Mouse (Mus musculus) duodenum, adult 2 months (tissue): ENCODE results near the gene Magea10. TPM values are rescaled to one million over a fixed set of nuclear protein-coding genes. Genes with fewer than 3 reads are reported as not detected.

Experiments
- polyA plus RNA-seq: library from polyadenylated mRNA; depleted of rRNA; stranded (reverse); fragments of >200 nt; gene quantifications from 2 replicates; pipeline ENCODE4 v1.2.3, GENCODE M21; 2012; ENCODE audit warnings: low replicate concordance; rRNA removed

Magea10 gene
- not detected in 2 replicates for polyA plus RNA-seq

DNA sequence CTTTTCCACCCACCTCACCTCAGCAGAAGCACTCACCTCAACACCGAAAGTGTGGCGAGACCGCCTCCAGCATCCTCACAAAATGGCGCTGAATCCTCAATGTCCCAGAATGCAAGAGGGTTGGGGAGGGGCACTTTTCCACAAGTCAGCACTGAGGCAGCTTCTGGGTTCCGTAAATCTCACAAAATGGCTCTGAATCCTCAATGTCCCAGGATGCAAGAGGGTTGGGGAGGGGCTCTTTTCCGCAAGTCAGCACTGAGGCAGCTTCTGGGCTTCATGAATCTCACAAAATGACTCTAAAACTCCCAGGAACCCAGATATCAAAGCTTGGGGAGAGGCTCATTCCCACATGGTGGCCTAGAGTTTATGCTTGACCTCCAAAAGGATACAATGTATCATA is at the start of gene Magea10:
Gene Magea10, minus strand, starts transcription at position 101 of the 400 bp plus-strand sequence.

Other genes with a start within 250 kb of the Magea10 start
- not detected in 2 replicates for gene Magea4, start 164.8 kb downstream of the Magea10 start, polyA plus RNA-seq
- gene Gabre, start 112.1 kb downstream of the Magea10 start, polyA plus RNA-seq, result 0.74 and 1.6 TPM in 2 replicates